Mouse (Mus musculus): ENCODE measurements around the gene Kif13a.

The Kif13a gene

GRCm38 (mm10) chr13:46776636-46777305 lies 152.9 kb downstream of the Kif13a start:
- no peak for DNase-seq (ENCODE audit: low spot score in 2 of 2)

GRCm38 (mm10) chr13:46774998-46775397 lies 154.7 kb downstream of the Kif13a start:
- DNase-seq (ENCODE audit: low spot score in 2 of 2): no peak

- no peak for DNase-seq (ENCODE audit: low spot score in 2 of 2)
Observed at GRCm38 (mm10) chr13:46772581-46772980, 157.1 kb downstream of the Kif13a start.

- no peak for DNase-seq (ENCODE audit: low spot score in 2 of 2)
Observed at GRCm38 (mm10) chr13:46765361-46765760, 164.3 kb downstream of the Kif13a start.

- DNase-seq (ENCODE audit: low spot score in 2 of 2): no peak
Observed at GRCm38 (mm10) chr13:46763210-46763609, 166.5 kb downstream of the Kif13a start.

- no peak for DNase-seq (ENCODE audit: low spot score in 2 of 2)
Observed at GRCm38 (mm10) chr13:46760921-46761320, 168.7 kb downstream of the Kif13a start.

- DNase-seq (ENCODE audit: low spot score in 2 of 2): no peak
Observed at GRCm38 (mm10) chr13:46759281-46759809, 170.3 kb downstream of the Kif13a start.

- DNase-seq (ENCODE audit: low spot score in 2 of 2): no peak
Observed at GRCm38 (mm10) chr13:46758627-46759026, 171.0 kb downstream of the Kif13a start.

- DNase-seq (ENCODE audit: low spot score in 2 of 2): no peak
Observed at GRCm38 (mm10) chr13:46757946-46758345, 171.7 kb downstream of the Kif13a start.

GRCm38 (mm10) chr13:46753294-46753693 lies 176.4 kb downstream of the Kif13a start:
- no peak for DNase-seq (ENCODE audit: low spot score in 2 of 2)

- DNase-seq (ENCODE audit: low spot score in 2 of 2): no peak
Observed at GRCm38 (mm10) chr13:46752566-46753229, 177.0 kb downstream of the Kif13a start.

- DNase-seq (ENCODE audit: low spot score in 2 of 2): no peak
Observed at GRCm38 (mm10) chr13:46748138-46748873, 181.4 kb downstream of the Kif13a start.

GRCm38 (mm10) chr13:46743821-46744220 lies 185.8 kb downstream of the Kif13a start:
- no peak for DNase-seq (ENCODE audit: low spot score in 2 of 2)

GRCm38 (mm10) chr13:46742367-46742766 lies 187.3 kb downstream of the Kif13a start:
- no peak for DNase-seq (ENCODE audit: low spot score in 2 of 2)

GRCm38 (mm10) chr13:46739426-46739825 lies 190.2 kb downstream of the Kif13a start:
- no peak for DNase-seq (ENCODE audit: low spot score in 2 of 2)

- DNase-seq (ENCODE audit: low spot score in 2 of 2): no peak
Observed at GRCm38 (mm10) chr13:46737482-46737881, 192.2 kb downstream of the Kif13a start.

GRCm38 (mm10) chr13:46736479-46736865 lies 193.2 kb downstream of the Kif13a start:
- DNase-seq (ENCODE audit: low spot score in 2 of 2): peak; percentile 35 to 37

- peak; percentile 66 to 69 for DNase-seq (ENCODE audit: low spot score in 2 of 2)
Observed at GRCm38 (mm10) chr13:46735808-46736478, 193.7 kb downstream of the Kif13a start.

- DNase-seq (ENCODE audit: low spot score in 2 of 2): no peak
Observed at GRCm38 (mm10) chr13:46735219-46735807, 194.4 kb downstream of the Kif13a start.

GRCm38 (mm10) chr13:46729998-46730397 lies 199.7 kb downstream of the Kif13a start:
- no peak for DNase-seq (ENCODE audit: low spot score in 2 of 2)

- DNase-seq (ENCODE audit: low spot score in 2 of 2): no peak
Observed at GRCm38 (mm10) chr13:46728411-46728810, 201.3 kb downstream of the Kif13a start.

All from spleen, postnatal 10 days (tissue).